Mouse (Mus musculus) heart, adult 2 months (tissue): ENCODE measurements at regions not wholly inside any gene's neighbourhood (a gene's known extent, or its start where the extent isn't known, plus 50 kb on each side); places are given as distances from the start of the nearest gene placed in this dataset.

Experiments used
- DNase-seq, 2 experiments: peaks; one replicate each; pipeline ENCODE4 v3.0.0; 2021
- H3K27ac ChIP-seq: fragments of 200-600 bp; 2 replicates; pipeline ENCODE4 v1.8.1; 2022
- H3K27me3 ChIP-seq: fragments of 200-500 bp; 2 replicates; pipeline ENCODE4 v1.6.1; 2012; ENCODE audit warnings: mild to moderate bottlenecking, low read length, inconsistent platforms, mixed read lengths; ENCODE audit not compliant: control insufficient read depth, insufficient read depth
- H3K36me3 ChIP-seq: fragments of 200-500 bp; 2 replicates; pipeline ENCODE4 v1.6.1; 2012; ENCODE audit warnings: low read length, inconsistent platforms; ENCODE audit not compliant: control insufficient read depth, insufficient read depth
- H3K4me1 ChIP-seq: fragments of 200-500 bp; 2 replicates; pipeline ENCODE4 v1.6.1; 2011; ENCODE audit warnings: low read length; ENCODE audit not compliant: control insufficient read depth, insufficient read depth
- H3K4me3 ChIP-seq: fragments of 200-600 bp; 2 replicates; pipeline ENCODE4 v1.8.1; 2022
- H3K79me2 ChIP-seq: fragments of 200-500 bp; replicated peaks from 2 replicates; pipeline ENCODE4 v1.6.1; 2012; ENCODE audit warnings: mild to moderate bottlenecking, inconsistent platforms, low read length, moderate library complexity, mixed read lengths; ENCODE audit not compliant: control insufficient read depth, insufficient read depth
- H3K9ac ChIP-seq: fragments of 200-500 bp; 2 replicates; pipeline ENCODE4 v1.6.1; 2012; ENCODE audit warnings: low read depth, mild to moderate bottlenecking, control low read depth, inconsistent platforms, low read length, mixed read lengths
- CTCF ChIP-seq: fragments of 200-600 bp; IDR thresholded peaks from 2 replicates; pipeline ENCODE4 v1.8.1; 2022; ENCODE audit warnings: antibody characterized with exemption, mild to moderate bottlenecking, moderate library complexity
- EP300 ChIP-seq: fragments of 200-500 bp; IDR thresholded peaks from 2 replicates; pipeline ENCODE4 v1.6.1; 2011; ENCODE audit warnings: low read depth, low read length, control low read depth; ENCODE audit not compliant: insufficient read depth
- POLR2A ChIP-seq: fragments of 200-500 bp; IDR thresholded peaks from 2 replicates; pipeline ENCODE4 v1.6.1; 2011; ENCODE audit warnings: mild to moderate bottlenecking, low read depth, low read length, control low read depth; ENCODE audit not compliant: insufficient read depth
- whole genome bisulfite sequencing: fragments of 180-500 bp; shearing (Covaris S2); methylation state at CpG from one replicate; pipeline ENCODE4 v1.1.7; 2018; 5-methylcytosine and 5-hydroxymethylcytosine counted together
- intact Hi-C: fragments of 180-260 bp; cut with DNase I; formaldehyde crosslinking; loops from one replicate; pipeline ENCODE4 v1.15.1; 2025

DNA sequence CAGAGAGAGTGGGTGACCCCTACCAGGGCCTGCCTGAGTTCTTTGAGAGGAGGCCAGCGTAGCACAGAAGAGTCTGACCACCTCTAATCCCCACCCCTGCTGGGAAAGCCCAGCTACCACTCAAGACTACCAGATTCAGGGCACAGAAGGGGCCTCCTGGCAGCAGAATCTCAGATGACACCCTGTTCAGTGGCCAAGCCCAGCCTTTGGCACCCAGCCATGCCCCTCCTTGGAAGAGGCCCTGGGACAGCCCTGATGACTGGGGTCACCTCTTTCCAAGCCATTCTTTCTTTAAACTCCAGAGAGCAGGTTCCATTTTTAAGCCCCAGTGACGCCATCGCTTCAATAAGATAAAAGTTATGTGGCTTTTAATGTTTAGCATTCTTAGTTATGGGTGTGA is 359.8 kb downstream of the Matn1 start:
- Histone ChIP-seq H3K27me3 (no peaks in the 10 kb centered on the region), H3K4me3 (no peak overlapping the region), H3K79me2 (no peaks in the 10 kb centered on the region), H3K4me1 (no peaks in the 10 kb centered on the region), H3K36me3 (no peaks in the 10 kb centered on the region), H3K9ac (no peak overlapping the region), H3K27ac (no peak overlapping the region)
- WGBS, result 81% methylated on average over 3 of the region's 3 CpGs
- intact Hi-C loops, result no loop called here
- TF ChIP-seq POLR2A, result no peak
- no peak for TF ChIP-seq EP300
- TF ChIP-seq CTCF, result no peak
- no peak for DNase-seq

DNA sequence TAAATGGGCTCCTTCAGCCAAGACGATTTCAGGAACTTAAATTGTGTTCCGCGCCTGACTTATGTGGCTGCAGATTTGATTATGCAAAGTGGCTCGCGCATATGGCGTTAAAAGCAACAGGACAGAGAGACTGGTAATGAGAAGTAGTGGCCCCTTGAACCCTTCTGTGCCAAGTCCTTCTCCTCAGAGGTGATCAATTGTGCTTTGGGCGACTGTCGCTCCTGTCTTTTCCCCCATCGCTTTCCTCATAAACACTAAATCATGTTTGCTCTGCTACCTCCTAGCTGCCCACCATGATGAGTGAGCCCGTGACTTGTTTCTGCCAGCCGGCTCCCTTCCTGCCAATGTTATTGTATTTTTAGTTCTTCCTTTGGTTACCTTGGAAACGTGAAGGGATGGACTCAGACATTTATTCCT is 360.2 kb downstream of the Matn1 start:
- DNase-seq, result no peak
- H3K79me2 ChIP-seq, result no peaks in the 10 kb centered on the region
- H3K36me3 ChIP-seq, result no peaks in the 10 kb centered on the region
- no peaks in the 10 kb centered on the region for H3K27me3 ChIP-seq
- no peak overlapping the region for H3K9ac ChIP-seq
- H3K4me3 ChIP-seq, result no peak overlapping the region
- intact Hi-C loops, result no loop called here
- 77% methylated on average over 12 of the region's 12 CpGs for WGBS
- no peaks in the 10 kb centered on the region for H3K4me1 ChIP-seq
- no peak for TF ChIP-seq CTCF
- no peak for TF ChIP-seq EP300
- no peak for TF ChIP-seq POLR2A
- H3K27ac ChIP-seq, result no peak overlapping the region

DNA sequence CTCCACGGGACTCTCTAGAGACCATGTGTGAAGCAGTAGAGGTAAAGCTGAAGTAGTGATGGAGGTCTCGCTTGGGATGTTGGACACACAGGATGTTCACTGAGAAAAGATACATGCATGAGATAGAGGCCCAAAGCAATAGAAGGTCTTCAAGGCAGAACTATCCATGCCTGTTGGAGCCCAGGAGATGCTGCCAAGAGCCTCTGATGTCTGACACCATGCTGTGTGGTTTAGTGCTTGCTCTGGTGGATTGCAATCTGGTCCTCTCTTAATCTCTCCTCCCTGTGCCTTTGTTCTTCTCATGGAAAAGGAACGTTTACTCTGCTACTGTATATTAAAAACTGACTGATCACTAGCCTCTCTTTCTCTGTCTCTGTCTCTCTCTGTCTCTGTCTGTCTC is 370.0 kb downstream of the Matn1 start:
- no peak overlapping the region for H3K9ac ChIP-seq
- H3K4me1 ChIP-seq, result no peaks in the 10 kb centered on the region
- no peaks in the 10 kb centered on the region for H3K79me2 ChIP-seq
- DNase-seq, result no peak
- no peak overlapping the region for H3K27ac ChIP-seq
- 64% methylated on average over 3 of the region's 3 CpGs for WGBS
- no peaks in the 10 kb centered on the region for H3K27me3 ChIP-seq
- H3K36me3 ChIP-seq, result no peaks in the 10 kb centered on the region
- no peak overlapping the region for H3K4me3 ChIP-seq
- intact Hi-C loops, result no loop called here
- TF ChIP-seq EP300, result no peak
- no peak for TF ChIP-seq CTCF
- TF ChIP-seq POLR2A, result no peak

DNA sequence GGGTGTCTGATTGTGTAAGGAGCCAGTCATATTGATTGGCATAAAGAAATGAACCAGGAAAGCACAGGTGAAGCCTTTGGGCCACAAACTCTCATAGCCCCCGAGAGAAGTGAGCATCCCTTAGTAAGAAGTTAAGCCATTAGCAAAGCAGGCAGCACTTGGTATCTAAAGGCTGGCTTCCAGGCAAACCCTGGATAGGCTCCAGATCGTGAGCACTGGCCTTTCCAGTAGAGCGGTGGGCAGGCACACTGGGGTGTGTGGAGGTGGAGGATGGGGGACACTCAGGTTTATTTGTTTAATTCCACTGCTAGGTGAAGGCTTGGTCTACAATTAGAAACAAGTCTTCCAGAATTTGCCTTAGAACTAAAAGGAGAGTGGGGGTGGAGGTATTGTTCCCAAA is 371.9 kb downstream of the Matn1 start:
- intact Hi-C loops, result no loop called here
- Histone ChIP-seq H3K36me3 (no peaks in the 10 kb centered on the region), H3K79me2 (no peaks in the 10 kb centered on the region), H3K27ac (no peak overlapping the region), H3K4me1 (no peaks in the 10 kb centered on the region), H3K9ac (no peak overlapping the region), H3K27me3 (no peaks in the 10 kb centered on the region), H3K4me3 (no peak overlapping the region)
- TF ChIP-seq EP300 (no peak), CTCF (no peak), POLR2A (no peak)
- no peak for DNase-seq
- 58% methylated on average over 3 of the region's 3 CpGs for WGBS

DNA sequence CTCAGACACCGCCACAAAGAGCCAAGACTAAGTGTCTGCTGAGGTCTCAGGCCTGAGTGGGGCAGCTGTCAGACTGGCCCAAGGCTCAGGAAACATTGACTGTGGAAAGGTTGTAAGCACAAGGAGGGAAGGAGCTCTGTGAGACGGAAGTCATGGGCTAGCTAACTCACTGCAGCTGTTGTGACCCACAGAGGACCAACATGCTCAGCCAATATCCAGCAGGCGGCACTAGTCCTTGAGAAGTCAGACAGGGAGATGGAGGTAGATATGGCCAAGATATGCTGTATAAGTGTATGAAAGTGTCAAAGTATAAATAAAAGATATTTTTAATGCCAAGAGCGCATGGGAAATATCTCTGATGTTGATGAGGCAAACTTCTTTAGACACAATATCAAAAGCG is 378.1 kb downstream of the Matn1 start:
- Histone ChIP-seq H3K79me2 (no peaks in the 10 kb centered on the region), H3K4me3 (no peak overlapping the region), H3K36me3 (no peaks in the 10 kb centered on the region), H3K27ac (no peak overlapping the region), H3K4me1 (no peaks in the 10 kb centered on the region), H3K9ac (no peak overlapping the region), H3K27me3 (no peaks in the 10 kb centered on the region)
- DNase-seq, result no peak
- TF ChIP-seq EP300, result no peak
- no peak for TF ChIP-seq POLR2A
- TF ChIP-seq CTCF, result no peak
- 78% methylated on average over 5 of the region's 5 CpGs for WGBS
- intact Hi-C loops, result no loop called here

DNA sequence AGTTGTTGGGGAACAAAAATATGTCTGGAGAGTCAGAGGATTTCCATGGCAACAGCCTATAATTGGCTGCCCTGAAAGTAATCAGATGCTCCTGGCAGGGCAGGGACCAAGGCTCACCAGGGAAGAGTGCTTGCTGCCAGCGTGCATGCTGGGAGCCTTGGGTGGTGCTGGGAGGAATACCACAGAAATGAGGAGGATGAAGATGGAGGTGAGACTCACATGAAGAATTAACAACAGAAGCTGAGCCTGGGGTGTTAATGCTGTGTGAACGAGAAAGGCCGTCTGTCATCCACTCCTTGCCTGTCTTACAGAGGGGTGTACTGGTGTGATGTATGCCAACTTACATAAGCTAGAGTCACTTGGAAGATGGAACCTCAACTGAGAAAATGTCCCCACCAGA is 380.3 kb downstream of the Matn1 start:
- no peak overlapping the region for H3K9ac ChIP-seq
- H3K27me3 ChIP-seq, result no peaks in the 10 kb centered on the region
- 65% methylated on average over 3 of the region's 3 CpGs for WGBS
- no peaks in the 10 kb centered on the region for H3K79me2 ChIP-seq
- TF ChIP-seq POLR2A (no peak), EP300 (no peak), CTCF (no peak)
- no peak overlapping the region for H3K4me3 ChIP-seq
- H3K27ac ChIP-seq, result no peak overlapping the region
- no peaks in the 10 kb centered on the region for H3K36me3 ChIP-seq
- no peak for DNase-seq
- H3K4me1 ChIP-seq, result no peaks in the 10 kb centered on the region
- intact Hi-C loops, result no loop called here

DNA sequence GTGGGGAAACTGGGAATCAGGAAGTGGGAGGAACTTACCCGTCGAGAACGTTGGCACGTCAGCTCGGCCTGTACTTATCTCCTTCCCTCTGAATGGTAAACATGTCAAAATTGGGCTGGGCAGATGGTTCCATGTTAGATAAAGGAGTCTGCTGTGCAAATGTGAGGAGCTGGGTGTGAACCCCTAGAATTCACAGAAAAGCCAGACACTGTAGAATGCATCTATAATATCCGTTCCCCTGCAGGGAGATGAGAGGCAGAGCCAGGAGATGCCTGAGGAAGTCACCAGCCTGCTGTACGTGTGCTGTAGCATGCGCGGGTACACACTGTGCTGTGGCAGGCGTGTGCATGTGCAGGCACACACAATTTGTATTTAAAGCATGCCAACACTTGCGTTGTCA is 381.0 kb downstream of the Matn1 start:
- no peaks in the 10 kb centered on the region for H3K4me1 ChIP-seq
- no peaks in the 10 kb centered on the region for H3K27me3 ChIP-seq
- H3K36me3 ChIP-seq, result no peaks in the 10 kb centered on the region
- H3K27ac ChIP-seq, result no peak overlapping the region
- no peak for TF ChIP-seq POLR2A
- no peak for TF ChIP-seq CTCF
- no peak for TF ChIP-seq EP300
- WGBS, result 56% methylated on average over 11 of the region's 11 CpGs
- intact Hi-C loops, result no loop called here
- DNase-seq, result no peak
- H3K79me2 ChIP-seq, result no peaks in the 10 kb centered on the region
- no peak overlapping the region for H3K4me3 ChIP-seq
- H3K9ac ChIP-seq, result no peak overlapping the region
